Mouse (Mus musculus): ENCODE data around the gene Dennd4a. TPM values are rescaled to one million over a fixed set of nuclear protein-coding genes. Genes with fewer than 3 reads are reported as not detected.

Dennd4a gene
- total and polyA plus RNA-seq, 3 experiments, result 17.6 to 417 (median 81.3) TPM

DNA sequence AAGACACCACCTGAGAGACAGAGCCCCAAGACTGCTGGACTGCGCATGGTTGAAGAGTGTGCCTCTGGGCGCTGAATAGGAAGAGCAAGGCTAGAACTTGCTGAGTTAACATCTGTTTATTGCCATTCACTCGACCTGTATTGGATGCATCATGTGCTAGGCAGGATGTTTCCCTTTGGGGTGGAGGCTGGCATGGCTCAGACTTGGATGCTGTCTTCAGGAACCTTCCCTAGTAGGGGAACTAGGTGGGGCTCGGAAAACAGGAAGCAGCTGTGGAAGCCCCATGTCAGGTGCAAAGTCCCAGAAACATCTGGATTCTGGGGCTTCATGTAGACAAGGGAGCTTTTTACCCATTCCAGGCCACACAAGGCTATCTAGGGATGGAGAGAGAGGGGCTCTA, 119.1 kb downstream of the Dennd4a start:
- ATAC-seq (ENCODE audit: extremely low read depth, insufficient number of reproducible peaks, low FRiP score, poor library complexity, severe bottlenecking) (no peak), DNase-seq (ENCODE audit: low spot score) (no peak)
- Histone ChIP-seq H3K36me3 (replicated peaks) (no peaks in the 10 kb centered on the region), H3K4me1 (ENCODE audit: insufficient read depth, low read depth, low read length) (peaks cover 8% of the 10 kb centered on the region; the same call in 1 of the 2 replicates), H3K9me3 (replicated peaks) (no peaks in the 10 kb centered on the region), H3K4me3 (ENCODE audit: low read depth, low read length) (no peak overlapping the region), H3K27me3 (ENCODE audit: insufficient read depth, low read length) (peaks cover 54% of the 10 kb centered on the region)
- TF ChIP-seq CTCF (IDR thresholded peaks at IDR 0.05; ENCODE audit: low read depth, low read length) (no peak), TAL1 (conservative IDR thresholded peaks at IDR 0.05; ENCODE audit: low read depth, low read length) (no peak), GATA2 (IDR thresholded peaks at IDR 0.05; ENCODE audit: borderline replicate concordance, low read depth, low read length) (no peak), GATA1 (IDR thresholded peaks at IDR 0.05; ENCODE audit: borderline replicate concordance, low read length) (no peak), POLR2AphosphoS5 (IDR thresholded peaks at IDR 0.05; ENCODE audit: insufficient replicate concordance, low read depth, low read length) (no peak)

GRCm38 (mm10) chr9:64931751-64932610, 120.8 kb downstream of the Dennd4a start:
- Histone ChIP-seq H3K27me3 (ENCODE audit: insufficient read depth, low read length) (peaks cover 63% of the 10 kb centered on the region), H3K9me3 (replicated peaks) (no peaks in the 10 kb centered on the region), H3K4me3 (ENCODE audit: low read depth, low read length) (no peak overlapping the region), H3K36me3 (replicated peaks) (no peaks in the 10 kb centered on the region), H3K4me1 (ENCODE audit: insufficient read depth, low read depth, low read length) (peaks cover 16% of the 10 kb centered on the region; the same call in 1 of the 2 replicates)
- DNase-seq (ENCODE audit: low spot score) (no peak), ATAC-seq (ENCODE audit: extremely low read depth, insufficient number of reproducible peaks, low FRiP score, poor library complexity, severe bottlenecking) (no peak)
- TF ChIP-seq CTCF (IDR thresholded peaks at IDR 0.05; ENCODE audit: low read depth, low read length) (no peak), GATA2 (IDR thresholded peaks at IDR 0.05; ENCODE audit: borderline replicate concordance, low read depth, low read length) (no peak), GATA1 (IDR thresholded peaks at IDR 0.05; ENCODE audit: borderline replicate concordance, low read length) (no peak), POLR2AphosphoS5 (IDR thresholded peaks at IDR 0.05; ENCODE audit: insufficient replicate concordance, low read depth, low read length) (no peak), TAL1 (conservative IDR thresholded peaks at IDR 0.05; ENCODE audit: low read depth, low read length) (no peak)

GRCm38 (mm10) chr9:64934015-64934754, 123.0 kb downstream of the Dennd4a start:
- TF ChIP-seq TAL1 (conservative IDR thresholded peaks at IDR 0.05; ENCODE audit: low read depth, low read length) (no peak), POLR2AphosphoS5 (IDR thresholded peaks at IDR 0.05; ENCODE audit: insufficient replicate concordance, low read depth, low read length) (no peak), GATA1 (IDR thresholded peaks at IDR 0.05; ENCODE audit: borderline replicate concordance, low read length) (no peak), CTCF (IDR thresholded peaks at IDR 0.05; ENCODE audit: low read depth, low read length) (no peak), GATA2 (IDR thresholded peaks at IDR 0.05; ENCODE audit: borderline replicate concordance, low read depth, low read length) (no peak)
- Histone ChIP-seq H3K36me3 (replicated peaks) (no peaks in the 10 kb centered on the region), H3K27me3 (ENCODE audit: insufficient read depth, low read length) (peaks cover 76% of the 10 kb centered on the region), H3K4me1 (ENCODE audit: insufficient read depth, low read depth, low read length) (peaks cover 29% of the 10 kb centered on the region), H3K4me3 (ENCODE audit: low read depth, low read length) (no peak overlapping the region), H3K9me3 (replicated peaks) (no peaks in the 10 kb centered on the region)
- ATAC-seq (ENCODE audit: extremely low read depth, insufficient number of reproducible peaks, low FRiP score, poor library complexity, severe bottlenecking) (no peak), DNase-seq (ENCODE audit: low spot score) (no peak)

DNA sequence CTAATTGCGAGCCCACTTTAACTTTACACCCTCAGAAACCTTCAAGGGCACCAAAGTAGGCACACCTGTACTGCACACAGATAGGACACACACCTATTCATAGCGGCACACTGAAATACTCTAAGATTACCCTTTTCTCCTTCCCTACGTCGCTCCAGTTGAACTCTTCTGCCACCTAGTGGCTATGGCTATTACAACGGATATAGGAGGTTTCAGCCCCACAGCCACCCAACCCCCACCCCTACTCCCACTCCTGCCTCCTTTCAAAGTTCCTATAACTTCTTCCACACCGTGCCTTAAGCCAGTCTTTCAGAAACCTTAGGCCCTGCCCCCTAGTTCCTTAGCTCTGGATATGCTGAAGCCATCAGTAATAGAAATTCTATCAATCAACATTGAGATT, 125.4 kb downstream of the Dennd4a start:
- H3K27me3 ChIP-seq (ENCODE audit: insufficient read depth, low read length), result peaks cover 73% of the 10 kb centered on the region
- H3K4me1 ChIP-seq (ENCODE audit: insufficient read depth, low read depth, low read length), result peaks cover 33% of the 10 kb centered on the region
- DNase-seq (ENCODE audit: low spot score), result peak; percentile 54
- H3K9me3 ChIP-seq (replicated peaks), result no peaks in the 10 kb centered on the region
- ATAC-seq (ENCODE audit: extremely low read depth, insufficient number of reproducible peaks, low FRiP score, poor library complexity, severe bottlenecking), result no peak
- H3K36me3 ChIP-seq (replicated peaks), result no peaks in the 10 kb centered on the region
- H3K4me3 ChIP-seq (ENCODE audit: low read depth, low read length), result no peak overlapping the region
- TF ChIP-seq CTCF (IDR thresholded peaks at IDR 0.05; ENCODE audit: low read depth, low read length) (peak; percentile 78), GATA2 (IDR thresholded peaks at IDR 0.05; ENCODE audit: borderline replicate concordance, low read depth, low read length) (no peak), POLR2AphosphoS5 (IDR thresholded peaks at IDR 0.05; ENCODE audit: insufficient replicate concordance, low read depth, low read length) (no peak), TAL1 (conservative IDR thresholded peaks at IDR 0.05; ENCODE audit: low read depth, low read length) (no peak)

GRCm38 (mm10) chr9:64937491-64937890, 126.4 kb downstream of the Dennd4a start:
- H3K4me1 ChIP-seq (ENCODE audit: insufficient read depth, low read depth, low read length), result peaks cover 33% of the 10 kb centered on the region
- TF ChIP-seq GATA1 (IDR thresholded peaks at IDR 0.05; ENCODE audit: borderline replicate concordance, low read length), result no peak
- no peak for TF ChIP-seq TAL1 (conservative IDR thresholded peaks at IDR 0.05; ENCODE audit: low read depth, low read length)
- no peak for TF ChIP-seq CTCF (IDR thresholded peaks at IDR 0.05; ENCODE audit: low read depth, low read length)
- no peak for TF ChIP-seq GATA2 (IDR thresholded peaks at IDR 0.05; ENCODE audit: borderline replicate concordance, low read depth, low read length)
- TF ChIP-seq POLR2AphosphoS5 (IDR thresholded peaks at IDR 0.05; ENCODE audit: insufficient replicate concordance, low read depth, low read length), result no peak
- no peaks in the 10 kb centered on the region for H3K36me3 ChIP-seq (replicated peaks)
- H3K27me3 ChIP-seq (ENCODE audit: insufficient read depth, low read length), result peaks cover 70% of the 10 kb centered on the region
- no peak for ATAC-seq (ENCODE audit: extremely low read depth, insufficient number of reproducible peaks, low FRiP score, poor library complexity, severe bottlenecking)
- no peak overlapping the region for H3K4me3 ChIP-seq (ENCODE audit: low read depth, low read length)
- DNase-seq (ENCODE audit: low spot score), result no peak
- no peaks in the 10 kb centered on the region for H3K9me3 ChIP-seq (replicated peaks)

GRCm38 (mm10) chr9:64938535-64938934, 127.4 kb downstream of the Dennd4a start:
- Histone ChIP-seq H3K36me3 (replicated peaks) (no peaks in the 10 kb centered on the region), H3K9me3 (replicated peaks) (no peaks in the 10 kb centered on the region), H3K4me3 (ENCODE audit: low read depth, low read length) (no peak overlapping the region), H3K4me1 (ENCODE audit: insufficient read depth, low read depth, low read length) (peaks cover 33% of the 10 kb centered on the region), H3K27me3 (ENCODE audit: insufficient read depth, low read length) (peaks cover 64% of the 10 kb centered on the region)
- no peak for ATAC-seq (ENCODE audit: extremely low read depth, insufficient number of reproducible peaks, low FRiP score, poor library complexity, severe bottlenecking)
- DNase-seq (ENCODE audit: low spot score), result no peak
- no peak for TF ChIP-seq POLR2AphosphoS5 (IDR thresholded peaks at IDR 0.05; ENCODE audit: insufficient replicate concordance, low read depth, low read length)
- no peak for TF ChIP-seq TAL1 (conservative IDR thresholded peaks at IDR 0.05; ENCODE audit: low read depth, low read length)
- no peak for TF ChIP-seq CTCF (IDR thresholded peaks at IDR 0.05; ENCODE audit: low read depth, low read length)
- TF ChIP-seq GATA2 (IDR thresholded peaks at IDR 0.05; ENCODE audit: borderline replicate concordance, low read depth, low read length), result no peak
- TF ChIP-seq GATA1 (IDR thresholded peaks at IDR 0.05; ENCODE audit: borderline replicate concordance, low read length), result no peak
